Mouse (Mus musculus) lung, postnatal 14 days (tissue): ENCODE data around the gene H2-Aa.
"Not testable (repeated sequence)": the region's sequence is repeated elsewhere in the genome, so short reads cannot be mapped to it uniquely, and the experiment has no call there.

Experiments
- DNase-seq: peaks from one replicate; pipeline ENCODE4 v3.0.0; 2021

The H2-Aa gene

DNA sequence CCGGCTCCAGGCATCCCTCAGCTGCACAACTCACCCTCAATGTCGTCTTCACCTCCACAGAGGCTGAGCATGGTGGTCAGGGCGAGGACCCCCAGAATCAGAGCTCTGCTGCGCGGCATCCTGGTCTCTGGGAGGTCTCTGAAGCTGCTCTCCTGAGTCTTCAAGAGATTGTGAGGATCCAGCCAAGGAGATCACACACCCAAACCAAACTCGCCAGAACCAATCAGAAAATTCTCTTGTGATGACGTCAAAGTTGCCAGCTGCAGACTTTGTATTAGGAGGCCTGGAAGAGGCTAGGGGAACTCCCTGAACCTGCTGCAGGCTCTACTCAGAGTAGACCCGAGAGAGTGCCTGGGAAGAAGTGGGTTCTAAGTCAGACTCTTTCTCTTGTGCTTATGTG, at the start of gene H2-Aa:
Gene H2-Aa, minus strand, starts transcription at position 176 of the 400 bp plus-strand sequence.
- DNase-seq, result peak; percentile 87

- no peak for DNase-seq
These were observed 43.6 kb upstream of the H2-Aa start for GRCm38 (mm10) chr17:34331200-34331599.

DNA sequence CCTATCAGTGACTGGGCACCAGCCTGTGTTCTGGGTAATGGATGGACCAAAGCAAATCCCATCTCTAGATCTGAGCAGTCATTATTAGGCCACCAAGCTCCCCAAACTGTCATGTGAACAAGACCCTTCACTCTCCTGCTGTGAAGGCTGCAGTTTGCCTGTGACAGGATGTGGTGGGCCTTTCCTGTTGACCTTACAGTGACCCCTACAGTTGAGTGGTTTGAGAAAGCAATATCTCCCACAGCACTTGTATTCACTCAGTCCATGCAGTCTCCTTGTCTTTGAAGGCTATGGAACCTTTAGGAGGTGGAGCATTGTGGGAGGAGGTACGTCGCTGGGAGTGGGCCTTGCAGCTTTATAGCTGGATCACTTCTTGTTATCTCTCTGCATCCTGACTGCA, 42.2 kb upstream of the H2-Aa start:
- DNase-seq, result no peak

DNA sequence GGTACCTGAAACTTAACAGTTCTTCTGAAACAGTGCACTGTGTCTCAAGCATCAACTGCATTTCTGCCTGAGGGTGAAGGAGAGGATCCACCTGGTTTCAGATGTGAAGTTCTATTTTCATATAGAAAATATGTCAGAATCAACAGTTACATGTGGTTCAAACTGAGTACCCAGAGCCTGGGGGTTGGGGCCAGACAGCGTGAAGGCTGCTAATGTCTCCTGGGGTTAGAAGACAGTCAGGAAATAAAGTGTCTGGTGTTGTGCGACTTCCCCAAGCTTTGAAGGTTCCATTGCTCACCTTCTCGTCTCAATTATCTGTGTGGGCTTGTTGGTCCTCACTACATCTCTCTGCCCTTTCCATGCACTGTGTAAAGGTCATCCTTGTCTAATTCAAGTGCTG, 38.8 kb upstream of the H2-Aa start:
- no peak for DNase-seq

GRCm38 (mm10) chr17:34325436-34325835, 37.8 kb upstream of the H2-Aa start, which contains the start of gene H2-Eb2:
Gene H2-Eb2 (plus strand): TSS chr17:34325665.
- DNase-seq, result no peak

- no peak for DNase-seq
These were observed 29.7 kb upstream of the H2-Aa start for GRCm38 (mm10) chr17:34317275-34317674.

- no peak for DNase-seq
These were observed 29.1 kb upstream of the H2-Aa start for GRCm38 (mm10) chr17:34316697-34317096.

- no peak for DNase-seq
These were observed 27.9 kb upstream of the H2-Aa start for GRCm38 (mm10) chr17:34315512-34315911.

DNA sequence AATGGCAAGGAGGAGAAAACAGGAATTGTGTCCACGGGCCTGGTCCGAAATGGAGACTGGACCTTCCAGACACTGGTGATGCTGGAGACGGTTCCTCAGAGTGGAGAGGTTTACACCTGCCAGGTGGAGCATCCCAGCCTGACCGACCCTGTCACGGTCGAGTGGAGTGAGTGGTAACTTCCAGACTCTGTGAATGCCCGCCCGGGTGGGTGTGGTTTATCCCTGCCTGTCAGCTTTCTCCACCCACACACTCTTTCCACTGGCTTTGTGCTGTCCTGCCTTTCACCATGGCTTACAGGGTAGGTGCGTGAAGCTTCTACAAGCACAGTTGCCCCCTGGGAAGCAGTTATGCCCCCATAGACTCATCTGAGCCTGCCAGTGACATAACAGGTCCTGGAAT, 26.7 kb upstream of the H2-Aa start:
- DNase-seq, result no peak

- DNase-seq, result peak; percentile 84
These were observed 25.8 kb upstream of the H2-Aa start for GRCm38 (mm10) chr17:34313393-34313792.

GRCm38 (mm10) chr17:34312185-34312584, 24.6 kb upstream of the H2-Aa start:
- no peak for DNase-seq

GRCm38 (mm10) chr17:34310526-34310925, 22.9 kb upstream of the H2-Aa start:
- DNase-seq, result not testable (repeated sequence)

DNA sequence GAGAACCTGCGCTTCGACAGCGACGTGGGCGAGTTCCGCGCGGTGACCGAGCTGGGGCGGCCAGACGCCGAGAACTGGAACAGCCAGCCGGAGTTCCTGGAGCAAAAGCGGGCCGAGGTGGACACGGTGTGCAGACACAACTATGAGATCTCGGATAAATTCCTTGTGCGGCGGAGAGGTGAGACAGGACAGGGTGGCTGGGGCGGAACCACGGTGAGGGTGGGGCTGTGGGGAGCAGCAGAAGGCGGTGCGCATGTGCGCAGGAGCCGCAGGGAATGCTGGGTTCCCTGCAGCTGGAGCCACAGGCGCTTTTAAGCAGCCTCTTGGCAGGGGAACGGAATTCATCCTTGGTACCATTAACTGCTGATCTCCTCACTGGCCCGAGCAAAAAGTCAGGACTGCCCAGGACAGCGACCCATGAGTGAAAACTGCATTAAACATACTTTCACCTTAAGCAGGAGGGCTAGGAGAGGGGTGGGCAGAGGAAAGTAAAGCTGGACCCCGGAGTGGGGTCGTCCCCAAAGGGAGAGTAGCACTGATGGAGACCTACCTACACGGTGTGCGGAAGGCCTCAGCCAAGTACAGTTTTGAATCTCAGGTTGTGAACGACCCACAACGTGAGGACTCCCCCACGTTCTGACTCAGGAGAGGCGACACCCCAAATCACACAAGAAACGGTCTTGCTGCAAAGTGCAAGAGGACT, 22.2 kb upstream of the H2-Aa start:
- DNase-seq, result peak; percentile 76

DNA sequence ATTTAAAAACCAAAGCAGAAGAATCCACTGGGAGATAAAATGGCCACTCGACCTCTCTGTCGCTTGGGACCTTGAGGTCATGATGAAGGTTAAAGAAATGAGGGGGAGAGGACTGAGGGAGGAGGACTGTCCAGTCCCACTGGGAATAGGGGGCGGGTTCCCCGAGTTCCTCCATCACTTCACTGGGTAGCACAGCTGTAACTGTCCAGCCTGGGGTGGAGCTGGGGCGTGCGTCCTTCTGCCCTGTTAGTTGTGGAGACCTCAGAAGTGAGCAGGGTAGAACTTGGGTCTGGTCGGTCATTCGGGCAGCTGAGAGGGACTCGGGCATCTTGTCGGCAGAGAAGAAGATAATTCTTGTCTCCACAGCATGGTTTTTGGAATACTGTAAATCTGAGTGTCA, 21.6 kb upstream of the H2-Aa start:
- DNase-seq, result no peak

DNA sequence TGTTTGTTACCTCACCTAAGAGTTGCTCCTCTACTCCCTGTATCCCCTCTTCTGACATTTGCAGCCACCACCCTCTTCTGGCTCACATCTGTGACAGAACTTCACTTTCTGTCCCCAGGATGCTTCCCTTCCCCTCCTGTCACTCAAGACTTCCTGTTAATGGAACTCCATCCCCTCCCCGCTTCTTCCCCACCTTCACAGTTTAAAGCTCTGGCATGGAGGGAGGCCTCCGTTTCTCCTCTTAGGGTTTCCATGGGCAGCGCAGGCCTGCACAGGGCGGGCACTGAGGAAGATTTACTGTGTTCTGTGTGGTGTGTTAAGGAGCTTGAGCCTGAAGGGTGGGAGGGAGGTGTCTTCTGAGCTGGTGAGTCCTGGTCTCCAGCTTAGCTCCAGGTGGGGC, 20.5 kb upstream of the H2-Aa start:
- no peak for DNase-seq

DNA sequence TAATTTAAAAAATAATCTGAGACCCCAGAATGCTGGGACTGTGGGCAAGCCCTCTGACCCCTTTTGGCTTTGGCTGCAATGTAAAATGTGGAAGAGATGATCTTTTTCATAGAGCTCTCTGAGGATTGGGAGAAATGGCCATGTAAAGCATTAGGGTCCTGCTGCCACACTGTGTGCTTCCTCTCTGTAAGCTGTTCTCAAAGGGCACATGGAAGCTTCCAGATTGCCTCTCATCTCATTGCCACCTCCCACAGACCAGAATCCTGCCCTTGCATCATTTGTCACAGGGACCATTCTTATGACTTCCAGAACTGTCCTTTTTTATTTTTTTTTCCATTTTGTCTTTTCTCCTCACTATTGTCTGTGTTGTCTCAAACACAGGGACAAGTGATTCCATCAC, 19.6 kb upstream of the H2-Aa start:
- DNase-seq, result no peak

DNA sequence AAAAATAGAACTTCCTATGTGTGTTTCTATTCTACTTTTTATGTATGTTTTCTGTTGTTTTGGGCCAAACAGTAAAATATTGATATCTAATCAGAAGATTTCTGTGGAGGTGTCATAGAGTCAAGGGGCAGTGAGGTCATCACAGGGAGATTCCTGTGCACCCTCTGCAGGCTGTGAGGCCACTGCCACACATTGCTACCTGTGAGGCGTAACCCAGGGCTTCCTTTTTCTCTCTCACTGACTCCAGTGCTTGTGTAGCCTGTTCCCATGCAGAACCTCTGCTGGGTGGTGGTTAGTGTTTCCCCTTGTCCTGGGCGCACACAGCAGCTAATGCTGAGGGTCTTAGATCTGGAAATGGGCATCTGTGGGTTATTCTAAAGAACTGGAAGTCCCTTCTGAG, 18.8 kb upstream of the H2-Aa start:
- no peak for DNase-seq

GRCm38 (mm10) chr17:34305380-34306030, 17.9 kb upstream of the H2-Aa start, which contains the start of gene H2-Eb1:
Gene H2-Eb1 (plus strand): TSS chr17:34305867.
- DNase-seq, result peak; percentile 90

GRCm38 (mm10) chr17:34304751-34305150, 17.1 kb upstream of the H2-Aa start:
- peak; percentile 82 for DNase-seq

GRCm38 (mm10) chr17:34303789-34304188, 16.2 kb upstream of the H2-Aa start:
- no peak for DNase-seq

DNA sequence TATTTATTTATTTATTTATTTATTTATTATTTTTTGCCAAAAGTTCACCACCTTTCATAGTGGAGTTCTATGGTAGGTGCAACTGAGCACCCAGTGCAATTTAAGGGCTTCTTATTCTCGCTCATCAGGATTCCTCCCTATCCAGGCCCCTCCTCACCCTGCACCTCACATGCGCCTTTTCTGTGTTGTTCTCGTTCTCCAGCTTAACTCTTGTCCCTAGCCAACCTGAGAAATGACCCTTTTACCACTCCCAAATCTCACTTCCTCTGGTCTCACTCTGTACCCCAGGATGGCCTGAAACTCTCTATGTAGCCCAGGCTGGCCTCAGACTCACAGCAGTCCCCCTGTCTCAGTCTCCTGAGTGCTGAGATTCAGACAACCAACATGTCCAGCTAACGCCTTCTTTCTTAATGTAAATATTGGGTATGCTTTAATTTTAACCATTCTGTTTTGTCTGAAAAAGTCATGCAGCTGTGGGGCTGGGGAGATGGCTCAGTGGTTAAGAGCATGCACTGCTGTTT, 14.1 kb upstream of the H2-Aa start:
- DNase-seq, result no peak

GRCm38 (mm10) chr17:34300691-34301566, 13.3 kb upstream of the H2-Aa start:
- DNase-seq, result no peak

DNA sequence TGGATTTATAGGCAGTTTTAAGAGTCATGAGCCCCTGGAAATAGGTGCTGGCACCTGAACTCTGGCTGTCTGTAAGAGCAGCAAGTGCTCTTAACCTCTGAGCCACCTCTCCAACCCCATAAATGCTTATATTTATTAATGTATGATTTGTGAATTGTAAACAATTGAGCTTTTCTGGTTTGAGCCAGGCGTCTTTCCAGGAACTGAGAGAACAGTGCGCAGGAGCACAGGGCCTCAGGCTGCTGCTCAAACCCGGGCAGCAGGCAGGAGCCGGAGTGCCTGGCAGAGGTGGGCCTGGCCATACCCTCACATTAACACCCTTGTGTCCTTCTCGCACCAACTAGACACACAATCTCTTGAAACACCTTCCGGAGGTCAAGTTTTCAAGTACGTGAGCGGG, 12.4 kb upstream of the H2-Aa start:
- DNase-seq, result no peak
